Mouse (Mus musculus): ENCODE data around the gene Nprl2.

Nprl2 gene

GRCm38 (mm10) chr9:107541474-107542351, at the start of gene Nprl2, which contains the start of gene Cyb561d2:
Gene Nprl2, plus strand, starts transcription at chr9:107542226.
Gene Cyb561d2, minus strand, starts transcription at chr9:107542193.
- no peak for TF ChIP-seq GATA4 (IDR thresholded peaks at IDR 0.05; ENCODE audit: insufficient replicate concordance, low read length)

DNA sequence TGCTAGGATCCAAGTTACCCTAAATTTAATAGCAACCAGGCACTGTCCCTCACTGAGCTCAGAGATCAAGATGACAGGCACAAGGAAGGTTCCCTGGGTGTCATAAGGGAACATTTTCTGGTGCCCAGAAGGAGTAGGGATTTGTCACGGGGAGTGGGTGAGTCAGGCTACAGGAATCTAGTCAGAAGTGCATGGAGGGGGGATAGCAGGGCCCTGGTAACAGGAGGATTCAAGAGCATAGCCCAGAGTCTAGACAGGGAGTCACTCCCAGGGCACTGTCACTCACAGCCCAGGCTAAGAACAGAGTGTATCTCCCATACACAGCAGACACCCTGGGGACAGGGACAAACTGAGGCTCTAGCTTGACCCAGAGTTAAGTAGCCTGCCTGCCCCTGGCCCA, 48.5 kb upstream of the Nprl2 start:
- TF ChIP-seq GATA4 (IDR thresholded peaks at IDR 0.05; ENCODE audit: insufficient replicate concordance, low read length), result no peak

GRCm38 (mm10) chr9:107494238-107494637, 47.8 kb upstream of the Nprl2 start:
- TF ChIP-seq GATA4 (IDR thresholded peaks at IDR 0.05; ENCODE audit: insufficient replicate concordance, low read length), result no peak

DNA sequence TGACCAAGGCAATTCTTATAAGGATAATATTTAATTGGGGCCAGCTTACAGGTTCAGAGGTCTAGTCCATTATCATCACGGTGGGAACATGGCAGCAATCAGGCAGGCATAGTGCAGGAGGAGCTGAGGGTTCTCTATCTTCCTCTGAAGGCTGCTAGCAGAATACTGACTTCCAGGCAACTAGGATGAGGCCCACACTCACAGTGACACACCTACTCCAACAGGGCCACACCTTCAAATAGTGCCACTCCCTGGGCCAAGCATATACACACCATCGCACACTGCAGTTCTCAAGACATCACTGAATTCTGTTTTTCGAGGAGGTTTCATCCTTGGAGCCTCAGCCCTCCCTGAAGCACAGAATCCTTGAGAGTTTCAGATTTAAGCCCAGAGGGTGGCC, 45.7 kb upstream of the Nprl2 start:
- TF ChIP-seq GATA4 (IDR thresholded peaks at IDR 0.05; ENCODE audit: insufficient replicate concordance, low read length), result no peak

GRCm38 (mm10) chr9:107500708-107501286, 41.2 kb upstream of the Nprl2 start:
- TF ChIP-seq GATA4 (IDR thresholded peaks at IDR 0.05; ENCODE audit: insufficient replicate concordance, low read length), result no peak

- TF ChIP-seq GATA4 (IDR thresholded peaks at IDR 0.05; ENCODE audit: insufficient replicate concordance, low read length), result no peak
Measured at GRCm38 (mm10) chr9:107502131-107502846, 39.7 kb upstream of the Nprl2 start.

GRCm38 (mm10) chr9:107504662-107505537, 37.1 kb upstream of the Nprl2 start:
- TF ChIP-seq GATA4 (IDR thresholded peaks at IDR 0.05; ENCODE audit: insufficient replicate concordance, low read length), result no peak

- no peak for TF ChIP-seq GATA4 (IDR thresholded peaks at IDR 0.05; ENCODE audit: insufficient replicate concordance, low read length)
Measured at GRCm38 (mm10) chr9:107508266-107508665, 33.8 kb upstream of the Nprl2 start.

DNA sequence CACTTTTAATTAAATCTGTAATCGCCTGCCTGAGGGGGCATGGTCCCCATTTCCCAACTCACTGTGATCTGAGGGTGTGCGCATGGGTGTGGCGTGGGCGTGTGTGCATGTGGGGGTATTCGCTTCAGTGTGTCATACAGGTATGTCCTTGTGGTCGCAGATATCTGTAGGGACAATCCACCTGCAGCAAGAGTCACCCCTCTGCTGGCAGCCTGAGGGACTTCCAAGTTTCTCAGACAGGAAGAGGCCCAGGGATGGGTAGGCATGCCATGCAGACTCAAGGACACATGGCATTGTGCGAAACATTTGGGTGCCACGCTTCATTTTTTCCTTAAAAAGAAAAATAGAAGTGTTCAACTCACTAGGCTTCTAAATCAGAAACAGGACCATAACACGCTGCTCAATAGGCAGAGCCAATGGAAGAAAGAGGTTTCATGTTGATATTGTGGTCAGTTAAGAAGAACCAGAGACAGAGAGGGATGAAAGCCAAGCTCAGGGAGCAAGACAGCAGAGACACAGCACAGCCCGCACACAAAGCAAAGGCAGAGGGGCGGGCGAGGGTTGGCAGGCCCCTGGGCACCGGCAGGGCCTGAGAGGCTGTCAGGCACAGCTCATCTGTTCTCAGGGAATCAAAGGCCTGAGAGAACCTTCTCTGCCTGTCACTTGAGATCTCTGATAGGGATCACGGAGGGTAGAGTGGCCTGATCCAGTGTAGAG, 31.5 kb upstream of the Nprl2 start:
- TF ChIP-seq GATA4 (IDR thresholded peaks at IDR 0.05; ENCODE audit: insufficient replicate concordance, low read length), result no peak

GRCm38 (mm10) chr9:107511436-107511835, 30.6 kb upstream of the Nprl2 start:
- no peak for TF ChIP-seq GATA4 (IDR thresholded peaks at IDR 0.05; ENCODE audit: insufficient replicate concordance, low read length)

- no peak for TF ChIP-seq GATA4 (IDR thresholded peaks at IDR 0.05; ENCODE audit: insufficient replicate concordance, low read length)
Measured at GRCm38 (mm10) chr9:107512326-107512725, 29.7 kb upstream of the Nprl2 start.

DNA sequence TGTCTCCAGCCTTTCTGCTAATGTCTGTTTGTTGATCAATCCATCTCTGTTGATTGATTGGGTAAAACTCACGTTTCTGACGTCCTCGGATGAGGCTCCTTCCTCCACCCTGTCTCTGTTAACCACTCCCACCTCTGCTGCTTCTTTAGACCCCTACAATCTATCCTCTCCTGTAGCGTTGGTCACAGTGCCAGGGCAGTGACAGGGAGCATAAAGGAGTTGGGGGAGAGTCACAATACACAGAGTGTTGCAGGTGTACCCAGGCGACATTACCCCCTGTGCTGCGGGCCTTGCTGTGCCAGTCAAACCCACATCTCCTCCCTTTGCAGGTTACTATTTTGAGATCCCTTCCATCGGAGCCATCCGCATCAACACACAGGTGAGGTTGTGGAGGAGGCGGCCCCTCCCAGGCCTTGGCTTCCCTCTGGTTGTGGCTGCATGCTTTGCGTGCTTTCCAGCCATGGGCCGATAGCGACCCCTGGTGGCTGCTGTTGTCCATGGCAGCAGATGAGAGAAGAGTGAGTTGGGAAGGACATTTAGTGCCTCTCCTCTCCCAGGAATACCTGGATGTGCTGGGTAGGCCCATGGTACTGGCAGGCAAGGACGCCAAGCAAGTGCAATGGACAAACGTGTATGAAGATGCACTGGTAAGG, 27.6 kb upstream of the Nprl2 start:
- no peak for TF ChIP-seq GATA4 (IDR thresholded peaks at IDR 0.05; ENCODE audit: insufficient replicate concordance, low read length)

DNA sequence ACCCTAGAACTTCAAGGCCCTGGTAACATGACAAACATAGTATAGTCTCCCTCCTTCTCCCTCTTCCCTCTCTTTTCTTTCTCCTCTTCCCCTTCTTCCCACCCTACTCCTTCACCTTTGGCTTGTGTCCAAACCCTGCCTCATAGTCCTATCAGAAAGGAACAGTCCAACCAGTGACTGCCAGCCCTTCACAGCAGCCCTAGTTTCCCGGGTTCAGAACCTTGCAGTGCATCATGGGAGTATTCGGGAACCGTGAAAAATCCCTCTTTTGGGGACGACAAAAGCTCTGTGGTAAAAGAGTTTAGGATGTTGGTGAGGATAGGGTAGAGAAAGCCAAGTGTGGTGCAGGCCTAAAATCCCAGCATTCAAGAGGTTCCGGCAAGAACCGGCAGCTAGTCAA, 21.7 kb upstream of the Nprl2 start:
- TF ChIP-seq GATA4 (IDR thresholded peaks at IDR 0.05; ENCODE audit: insufficient replicate concordance, low read length), result no peak

GRCm38 (mm10) chr9:107521190-107521589, 20.8 kb upstream of the Nprl2 start:
- TF ChIP-seq GATA4 (IDR thresholded peaks at IDR 0.05; ENCODE audit: insufficient replicate concordance, low read length), result no peak

Measured in liver, adult (tissue).